Mouse (Mus musculus): ENCODE measurements at regions not wholly inside any gene's neighbourhood (a gene's known extent, or its start where the extent isn't known, plus 50 kb on each side); places are given as distances from the start of the nearest gene placed in this dataset.

- 67% methylated on average over 7 of the region's 7 CpGs for WGBS
These were observed 70.4 kb upstream of the Rap1b start for GRCm38 (mm10) chr10:117916280-117916679.

GRCm38 (mm10) chr10:117917870-117918269 lies 72.0 kb upstream of the Rap1b start:
- 58% methylated on average over 2 of the region's 2 CpGs for WGBS
- Histone ChIP-seq H3K36me3 (no peaks in the 10 kb centered on the region), H3K27ac (no peak overlapping the region), H3K4me3 (no peak overlapping the region), H3K27me3 (no peaks in the 10 kb centered on the region), H3K9ac (no peak overlapping the region), H3K9me3 (no peaks in the 10 kb centered on the region), H3K4me1 (no peaks in the 10 kb centered on the region), H3K4me2 (no peak overlapping the region)
- ATAC-seq (ENCODE audit: insufficient number of reproducible peaks, insufficient read depth, low FRiP score, low TSS enrichment, low read depth): no peak

More at GRCm38 (mm10) chr10:117916280-117916679, 70.4 kb upstream of the Rap1b start:
- H3K9me3 ChIP-seq: no peaks in the 10 kb centered on the region; the same call in 1 of the 2 replicates
- no peak overlapping the region for H3K4me3 ChIP-seq
- no peak overlapping the region for H3K9ac ChIP-seq
- no peaks in the 10 kb centered on the region for H3K4me1 ChIP-seq
- H3K27ac ChIP-seq: no peak overlapping the region
- ATAC-seq (ENCODE audit: insufficient number of reproducible peaks, insufficient read depth, low FRiP score, low TSS enrichment, low read depth): no peak
- H3K27me3 ChIP-seq: no peaks in the 10 kb centered on the region
- H3K4me2 ChIP-seq: no peak overlapping the region
- H3K36me3 ChIP-seq: no peaks in the 10 kb centered on the region

- Histone ChIP-seq H3K36me3 (no peaks in the 10 kb centered on the region), H3K27me3 (no peaks in the 10 kb centered on the region), H3K4me1 (no peaks in the 10 kb centered on the region), H3K9ac (no peak overlapping the region), H3K27ac (no peak overlapping the region), H3K4me3 (no peak overlapping the region), H3K9me3 (no peaks in the 10 kb centered on the region), H3K4me2 (no peak overlapping the region)
- no peak for ATAC-seq (ENCODE audit: insufficient number of reproducible peaks, insufficient read depth, low FRiP score, low TSS enrichment, low read depth)
- WGBS: 64% methylated on average over 8 of the region's 8 CpGs
These were observed 72.8 kb upstream of the Rap1b start for GRCm38 (mm10) chr10:117918616-117919015.

- no peak overlapping the region for H3K9ac ChIP-seq
- WGBS: 89% methylated on average over 7 of the region's 7 CpGs
- no peaks in the 10 kb centered on the region for H3K9me3 ChIP-seq
- no peaks in the 10 kb centered on the region for H3K4me1 ChIP-seq
- no peaks in the 10 kb centered on the region for H3K36me3 ChIP-seq
- no peak overlapping the region for H3K4me2 ChIP-seq
- H3K27ac ChIP-seq: no peak overlapping the region
- no peaks in the 10 kb centered on the region for H3K27me3 ChIP-seq
- H3K4me3 ChIP-seq: no peak overlapping the region
- ATAC-seq (ENCODE audit: insufficient number of reproducible peaks, insufficient read depth, low FRiP score, low TSS enrichment, low read depth): no peak
These were observed 73.5 kb upstream of the Rap1b start for GRCm38 (mm10) chr10:117919186-117919941.

- no peak for ATAC-seq (ENCODE audit: insufficient number of reproducible peaks, insufficient read depth, low FRiP score, low TSS enrichment, low read depth)
These were observed 79.4 kb upstream of the Rap1b start for GRCm38 (mm10) chr10:117925186-117925585.

GRCm38 (mm10) chr10:117925611-117926555 lies 80.0 kb upstream of the Rap1b start:
- no peaks in the 10 kb centered on the region for H3K9me3 ChIP-seq
- H3K27ac ChIP-seq: no peak overlapping the region
- no peak overlapping the region for H3K4me3 ChIP-seq
- WGBS: 92% methylated on average over 31 of the region's 31 CpGs
- no peaks in the 10 kb centered on the region for H3K36me3 ChIP-seq
- H3K27me3 ChIP-seq: no peaks in the 10 kb centered on the region
- H3K4me2 ChIP-seq: no peak overlapping the region
- H3K4me1 ChIP-seq: no peaks in the 10 kb centered on the region
- H3K9ac ChIP-seq: no peak overlapping the region
- ATAC-seq (ENCODE audit: insufficient number of reproducible peaks, insufficient read depth, low FRiP score, low TSS enrichment, low read depth): no peak

More at GRCm38 (mm10) chr10:117925186-117925585, 79.4 kb upstream of the Rap1b start:
- H3K9ac ChIP-seq: no peak overlapping the region
- H3K36me3 ChIP-seq: no peaks in the 10 kb centered on the region
- no peak overlapping the region for H3K4me2 ChIP-seq
- H3K9me3 ChIP-seq: no peaks in the 10 kb centered on the region
- no peaks in the 10 kb centered on the region for H3K27me3 ChIP-seq
- H3K4me3 ChIP-seq: no peak overlapping the region
- 96% methylated on average over 7 of the region's 7 CpGs for WGBS
- no peaks in the 10 kb centered on the region for H3K4me1 ChIP-seq
- H3K27ac ChIP-seq: no peak overlapping the region

- Histone ChIP-seq H3K4me3 (no peak overlapping the region), H3K4me1 (no peaks in the 10 kb centered on the region), H3K9ac (no peak overlapping the region), H3K4me2 (no peak overlapping the region), H3K36me3 (no peaks in the 10 kb centered on the region), H3K27ac (no peak overlapping the region), H3K27me3 (no peaks in the 10 kb centered on the region), H3K9me3 (no peaks in the 10 kb centered on the region)
- WGBS: 56% methylated on average over 5 of the region's 5 CpGs
- no peak for ATAC-seq (ENCODE audit: insufficient number of reproducible peaks, insufficient read depth, low FRiP score, low TSS enrichment, low read depth)
These were observed 83.2 kb upstream of the Rap1b start for GRCm38 (mm10) chr10:117928998-117929397.

- no peak for ATAC-seq (ENCODE audit: insufficient number of reproducible peaks, insufficient read depth, low FRiP score, low TSS enrichment, low read depth)
- 64% methylated on average over 9 of the region's 9 CpGs for WGBS
- H3K4me1 ChIP-seq: no peaks in the 10 kb centered on the region
- H3K36me3 ChIP-seq: no peaks in the 10 kb centered on the region
- H3K4me2 ChIP-seq: no peak overlapping the region
- H3K9ac ChIP-seq: no peak overlapping the region
- no peak overlapping the region for H3K27ac ChIP-seq
- no peaks in the 10 kb centered on the region for H3K9me3 ChIP-seq
- H3K4me3 ChIP-seq: no peak overlapping the region
- no peaks in the 10 kb centered on the region for H3K27me3 ChIP-seq
These were observed 89.0 kb upstream of the Rap1b start for GRCm38 (mm10) chr10:117934797-117935196.

- WGBS: 70% methylated on average over 8 of the region's 8 CpGs
These were observed 92.9 kb upstream of the Rap1b start for GRCm38 (mm10) chr10:117938717-117939116.

GRCm38 (mm10) chr10:117940441-117941265 lies 94.8 kb upstream of the Rap1b start:
- ATAC-seq (ENCODE audit: insufficient number of reproducible peaks, insufficient read depth, low FRiP score, low TSS enrichment, low read depth): no peak
- Histone ChIP-seq H3K27me3 (no peaks in the 10 kb centered on the region), H3K27ac (no peak overlapping the region), H3K9ac (no peak overlapping the region), H3K36me3 (no peaks in the 10 kb centered on the region), H3K4me1 (peaks cover 17% of the 10 kb centered on the region; the same call in 1 of the 2 replicates), H3K9me3 (no peaks in the 10 kb centered on the region), H3K4me2 (no peak overlapping the region), H3K4me3 (no peak overlapping the region)
- 38% methylated on average over 10 of the region's 10 CpGs for WGBS

More at GRCm38 (mm10) chr10:117938717-117939116, 92.9 kb upstream of the Rap1b start:
- no peaks in the 10 kb centered on the region for H3K27me3 ChIP-seq
- H3K27ac ChIP-seq: no peak overlapping the region
- peaks cover 11% of the 10 kb centered on the region; the same call in 1 of the 2 replicates for H3K4me1 ChIP-seq
- H3K4me3 ChIP-seq: no peak overlapping the region
- no peak for ATAC-seq (ENCODE audit: insufficient number of reproducible peaks, insufficient read depth, low FRiP score, low TSS enrichment, low read depth)
- H3K9me3 ChIP-seq: no peaks in the 10 kb centered on the region
- no peaks in the 10 kb centered on the region for H3K36me3 ChIP-seq
- H3K9ac ChIP-seq: no peak overlapping the region
- no peak overlapping the region for H3K4me2 ChIP-seq

GRCm38 (mm10) chr10:117941266-117941651 lies 95.4 kb upstream of the Rap1b start:
- Histone ChIP-seq H3K27me3 (no peaks in the 10 kb centered on the region), H3K4me3 (no peak overlapping the region), H3K9me3 (no peaks in the 10 kb centered on the region), H3K36me3 (no peaks in the 10 kb centered on the region), H3K27ac (no peak overlapping the region), H3K4me2 (no peak overlapping the region), H3K4me1 (peaks cover 17% of the 10 kb centered on the region; the same call in 1 of the 2 replicates), H3K9ac (no peak overlapping the region)
- 61% methylated on average over 3 of the region's 3 CpGs for WGBS
- no peak for ATAC-seq (ENCODE audit: insufficient number of reproducible peaks, insufficient read depth, low FRiP score, low TSS enrichment, low read depth)

All from embryonic facial prominence, embryonic 13.5 days (tissue).